Mouse (Mus musculus) lung, adult 2 months (tissue): Measurements from ENCODE around the gene Cyb5d2.

Experiments used
- CTCF ChIP-seq: fragments of 200-500 bp; IDR thresholded peaks from 2 replicates; pipeline ENCODE4 v1.5.1; 2011; ENCODE audit warnings: mild to moderate bottlenecking, low read length, control low read depth; ENCODE audit not compliant: insufficient read depth
- POLR2A ChIP-seq: fragments of 200-500 bp; IDR thresholded peaks from 2 replicates; pipeline ENCODE4 v1.6.1; 2011; ENCODE audit warnings: low read depth, mild to moderate bottlenecking, control low read depth, low read length, borderline replicate concordance; ENCODE audit errors: extremely low read depth

- TF ChIP-seq CTCF (no peak), POLR2A (no peak)
These were observed 25.6 kb downstream of the Cyb5d2 start for GRCm38 (mm10) chr11:72770324-72770723.
